Mouse (Mus musculus) left cerebral cortex, postnatal 25 days (tissue): Measurements from ENCODE around the gene Gsto2. TPM values are rescaled to one million over a fixed set of nuclear protein-coding genes. Genes with fewer than 3 reads are reported as not detected.

ENCODE experiments used
- DNase-seq, 2 experiments: peaks; one replicate each; pipeline ENCODE4 v3.0.0; 2022; ENCODE audit warnings: low spot score in 2 of 2, mixed read lengths in 1 of 2
- intact Hi-C: fragments of 180-260 bp; cut with DNase I; formaldehyde crosslinking; loops from one replicate; pipeline ENCODE4 v1.15.1; 2025
- total RNA-seq, 2 experiments: library from RNA; stranded (reverse); gene quantifications; 2 replicates each; pipeline ENCODE4 v1.2.3; 2021

Gene Gsto2
- total RNA-seq, 2 experiments from 2014 or later, result 1.6 to 1.7 TPM

- peak; percentile 89 to 94 for DNase-seq
- intact Hi-C loops, result no loop called here
Observed at GRCm38 (mm10) chr19:47854796-47855783, 10.2 kb upstream of the Gsto2 start, which contains the start of gene Gsto1. Gene Gsto1 (plus strand): TSS chr19:47854970.

GRCm38 (mm10) chr19:47857957-47858942, 7.1 kb upstream of the Gsto2 start:
- intact Hi-C loops, result no loop called here
- DNase-seq, result no peak

GRCm38 (mm10) chr19:47859180-47859579, 6.2 kb upstream of the Gsto2 start:
- DNase-seq, result no peak

GRCm38 (mm10) chr19:47862581-47862980, 2.8 kb upstream of the Gsto2 start:
- intact Hi-C loops, result no loop called here
- no peak for DNase-seq

More at GRCm38 (mm10) chr19:47859180-47859579, 6.2 kb upstream of the Gsto2 start:
- intact Hi-C loops, result no loop called here

- DNase-seq, result no peak
- intact Hi-C loops, result no loop called here
Observed at GRCm38 (mm10) chr19:47864051-47864450, 1.3 kb upstream of the Gsto2 start.

- DNase-seq, result no peak
- intact Hi-C loops, result no loop called here
Observed at GRCm38 (mm10) chr19:47864721-47865120, 613 bp upstream of the Gsto2 start.

GRCm38 (mm10) chr19:47867628-47868175, 2.4 kb downstream of the Gsto2 start:
- intact Hi-C loops, result no loop called here
- DNase-seq, result no peak

- no peak for DNase-seq
- intact Hi-C loops, result no loop called here
Observed at GRCm38 (mm10) chr19:47868951-47869350, 3.6 kb downstream of the Gsto2 start.

- intact Hi-C loops, result no loop called here
- DNase-seq, result no peak
Observed at GRCm38 (mm10) chr19:47869516-47869915, 4.2 kb downstream of the Gsto2 start.

GRCm38 (mm10) chr19:47870102-47870666, 4.8 kb downstream of the Gsto2 start:
- DNase-seq, result no peak
- intact Hi-C loops, result no loop called here

- intact Hi-C loops, result no loop called here
- DNase-seq, result no peak
Observed at GRCm38 (mm10) chr19:47871515-47871914, 6.2 kb downstream of the Gsto2 start.

- no peak for DNase-seq
- intact Hi-C loops, result no loop called here
Observed at GRCm38 (mm10) chr19:47876252-47876651, 10.9 kb downstream of the Gsto2 start.

- no peak for DNase-seq
- intact Hi-C loops, result loop anchor here (10.0 kb wide), 1 partner anchor 1383 kb away; no protein-coding TSS in a partner anchor
Observed at GRCm38 (mm10) chr19:47881538-47881937, 16.2 kb downstream of the Gsto2 start.

GRCm38 (mm10) chr19:47882151-47882881, 17.0 kb downstream of the Gsto2 start:
- intact Hi-C loops, result loop anchor here (1.0 to 10.0 kb wide), 2 partner anchors 50 to 1382 kb away; no protein-coding TSS in a partner anchor
- DNase-seq, result peak; percentile 73 to 76

GRCm38 (mm10) chr19:47882882-47883254, 17.5 kb downstream of the Gsto2 start:
- DNase-seq, result no peak

GRCm38 (mm10) chr19:47884296-47885085, 19.2 kb downstream of the Gsto2 start:
- DNase-seq, result no peak
- intact Hi-C loops, result loop anchor here (10.0 kb wide), 1 partner anchor 1380 kb away; no protein-coding TSS in a partner anchor

More at GRCm38 (mm10) chr19:47882882-47883254, 17.5 kb downstream of the Gsto2 start:
- intact Hi-C loops, result loop anchor here (1.0 to 10.0 kb wide), 2 partner anchors 49 to 1382 kb away; no protein-coding TSS in a partner anchor

GRCm38 (mm10) chr19:47885191-47885743, 19.9 kb downstream of the Gsto2 start:
- DNase-seq, result no peak
- intact Hi-C loops, result loop anchor here (10.0 kb wide), 1 partner anchor 1380 kb away; no protein-coding TSS in a partner anchor
